In the genomic region with DNA sequence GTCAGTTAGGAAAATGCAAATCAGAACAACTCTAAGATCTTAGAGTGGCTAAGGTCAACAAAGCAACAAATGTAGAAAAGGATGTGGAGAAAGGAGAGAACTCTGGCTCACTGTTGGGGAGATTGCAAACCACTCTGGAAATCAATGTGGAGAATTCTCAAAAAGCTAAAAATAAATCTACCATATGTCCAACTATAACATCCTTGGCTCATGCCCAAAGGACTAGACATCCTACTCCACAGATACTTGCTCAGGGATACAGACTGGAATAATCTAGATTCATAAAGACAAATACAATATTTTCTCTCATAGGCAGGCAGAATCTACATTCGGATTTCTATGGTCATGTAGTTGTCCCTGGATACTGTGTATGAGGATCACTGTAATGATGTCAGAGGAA, we compare ENCODE assay signal across 11 mouse cellular contexts.
"Had no signal": no experiment of that assay in that cellular context is flagged by ENCODE, and none has a peak within 500 bp of the region (broad histone marks: within the 10 kb centered on the region; RNA-seq: fewer than 3 reads in every experiment).

No protein-coding gene starts in this region.

- DNase-seq: kidney, adult 11 months; kidney, adult 8-10 months; kidney, postnatal 10 days; kidney, postnatal 36 days; layer of hippocampus, adult 9-11 months; liver; lung, adult 18-20 months; lung, postnatal 10 days; lung, postnatal 36 days; retina, postnatal 1 day; thymus, postnatal 25 days had no signal
